Mouse (Mus musculus) heart, postnatal 0 days (tissue): ENCODE results near the gene Clta. TPM values are rescaled to one million over a fixed set of nuclear protein-coding genes. Genes with fewer than 3 reads are reported as not detected.

Source experiments
- ATAC-seq: fragments of 200-750 bp; cut with Nextera tagmentation; 2 replicates; pipeline ENCODE4 v1.8.0; 2017; ENCODE audit warnings: low read depth, moderate number of reproducible peaks, moderate library complexity; ENCODE audit not compliant: insufficient read depth
- DNase-seq: peaks from one replicate; pipeline ENCODE4 v3.0.0-alpha.2; 2016; ENCODE audit warnings: low spot score
- H3K27ac ChIP-seq: fragments of 300-500 bp; sonication (generic); 2 replicates; pipeline ENCODE4 v1.5.1; 2014; ENCODE audit warnings: low read depth, mild to moderate bottlenecking
- H3K27me3 ChIP-seq: fragments of 300-500 bp; sonication (generic); 2 replicates; pipeline ENCODE4 v1.6.1; 2014; ENCODE audit warnings: low read length, mixed read lengths; ENCODE audit not compliant: control insufficient read depth, insufficient read depth
- H3K36me3 ChIP-seq: fragments of 300-500 bp; sonication (generic); replicated peaks from 2 replicates; pipeline ENCODE4 v1.6.1; 2014; ENCODE audit warnings: low read length, mixed read lengths; ENCODE audit not compliant: control insufficient read depth, insufficient read depth
- H3K4me1 ChIP-seq: fragments of 300-500 bp; sonication (generic); 2 replicates; pipeline ENCODE4 v1.6.1; 2014; ENCODE audit warnings: antibody characterized with exemption; ENCODE audit not compliant: control insufficient read depth, insufficient read depth
- H3K4me2 ChIP-seq: fragments of 300-500 bp; sonication (generic); 2 replicates; pipeline ENCODE4 v1.6.1; 2014; ENCODE audit warnings: low read depth, mild to moderate bottlenecking, low read length, moderate library complexity
- H3K4me3 ChIP-seq: fragments of 300-500 bp; sonication (generic); 2 replicates; pipeline ENCODE4 v1.5.1; 2014; ENCODE audit warnings: low read depth, low read length
- H3K9ac ChIP-seq: fragments of 300-500 bp; sonication (generic); replicated peaks from 2 replicates; pipeline ENCODE4 v1.6.1; 2014; ENCODE audit warnings: low read depth, low read length, mixed read lengths
- H3K9me3 ChIP-seq: fragments of 300-500 bp; sonication (generic); replicated peaks from 2 replicates; pipeline ENCODE4 v1.6.1; 2016; ENCODE audit warnings: low read length; ENCODE audit not compliant: control insufficient read depth
- CTCF ChIP-seq: IDR thresholded peaks from 2 replicates; pipeline ENCODE4 v1.5.1; 2016; ENCODE audit warnings: antibody characterized with exemption, control low read depth, low read depth
- EP300 ChIP-seq: IDR thresholded peaks from 2 replicates; pipeline ENCODE4 v1.6.1; 2016; ENCODE audit warnings: antibody characterized with exemption, low read depth
- WGBS: fragments of 180-500 bp; shearing (Covaris S2); extraction: QIAGEN DNeasy Blood & Tissue Kit; methylation state at CpG from one replicate; pipeline ENCODE4 v1.1.7; 2014; 5-methylcytosine and 5-hydroxymethylcytosine counted together
- polyA plus RNA-seq: library from polyadenylated mRNA; unstranded; fragments of >200 nt; fragmentation: Nextera tagmentation; extraction: Ambion mirVana; gene quantifications from 2 replicates; pipeline ENCODE4 v1.2.1, GENCODE M21; 2015
- total RNA-seq: library from RNA; depleted of rRNA; stranded (reverse); fragments of >200 nt; gene quantifications from 2 replicates; pipeline ENCODE4 v1.2.3, GENCODE M21; 2014; ENCODE audit warnings: low replicate concordance

Clta gene
- total and polyA plus RNA-seq, 2 experiments from 2014 or later, result 106 to 168 TPM

DNA sequence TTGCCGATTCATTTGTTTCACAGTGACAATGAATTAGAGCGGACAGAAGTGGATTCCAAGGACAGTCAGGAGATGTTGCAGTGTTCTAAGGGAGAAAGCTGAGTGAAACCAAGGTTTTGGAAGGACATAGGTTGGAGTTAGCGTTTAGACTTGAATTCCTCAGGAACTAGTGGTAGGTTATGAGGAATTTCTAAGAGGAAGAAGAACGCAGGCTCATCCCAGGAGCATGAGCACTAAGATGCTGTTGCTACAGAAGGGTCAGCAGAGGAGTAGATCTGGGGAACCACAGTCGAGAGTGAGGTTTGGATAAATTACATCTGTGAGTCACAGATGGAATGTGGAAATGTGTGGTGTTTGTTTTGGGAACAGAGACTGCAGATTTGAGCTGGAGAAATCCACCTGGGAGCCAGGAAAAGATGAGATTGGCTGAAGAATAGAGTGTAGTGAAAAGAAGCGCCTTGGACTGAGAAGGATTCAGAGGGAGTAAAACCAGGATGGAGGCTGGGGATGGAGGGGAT is 28.0 kb upstream of the Clta start:
- TF ChIP-seq EP300 (no peak), CTCF (no peak)
- DNase-seq, result no peak
- H3K4me3 ChIP-seq, result no peak overlapping the region

DNA sequence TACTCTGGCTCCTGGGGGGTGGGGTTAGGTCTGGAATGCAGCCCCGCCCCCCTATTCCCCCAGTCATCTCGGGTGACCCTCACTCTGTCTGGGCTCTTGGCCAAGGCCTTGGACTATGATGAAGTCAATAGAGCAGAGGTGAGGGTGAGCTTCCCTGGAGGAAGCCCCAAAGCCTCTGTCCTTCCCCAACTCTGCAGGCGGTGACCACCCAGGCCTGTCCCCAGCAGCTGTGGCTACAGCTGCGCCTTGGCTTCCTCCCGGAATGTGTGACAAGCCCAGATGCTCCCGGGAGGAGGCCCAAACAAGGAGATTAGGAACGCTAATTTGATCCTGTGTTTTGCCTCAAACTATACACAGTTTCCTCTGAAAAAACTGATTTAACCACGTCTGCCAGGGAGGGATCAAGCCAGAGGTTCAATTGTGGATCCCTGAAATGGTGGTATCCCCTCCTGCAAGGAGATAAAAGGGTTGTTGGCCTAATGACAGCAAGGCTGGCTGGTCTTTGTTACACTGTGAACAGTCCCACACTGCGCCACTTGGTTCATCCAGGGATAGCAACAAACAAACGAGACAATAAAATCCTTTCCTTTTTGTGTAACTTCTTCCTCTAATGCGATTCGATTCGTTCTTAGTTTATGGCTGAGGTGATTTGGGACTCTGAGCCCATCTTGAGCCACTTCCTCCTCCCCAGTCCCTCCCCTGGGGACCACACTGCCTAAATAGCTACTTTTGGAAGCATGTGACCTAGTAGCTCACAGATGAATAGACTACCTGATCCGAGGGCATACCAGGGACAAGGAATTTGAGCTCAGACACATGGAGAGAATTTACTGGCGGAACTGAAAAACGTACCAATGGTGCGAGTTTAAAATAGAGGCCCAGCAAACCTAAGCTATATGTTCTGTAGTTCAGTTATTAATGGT is 25.5 kb upstream of the Clta start:
- Histone ChIP-seq H3K9me3 (no peaks in the 10 kb centered on the region), H3K36me3 (no peaks in the 10 kb centered on the region), H3K27ac (peak overlapping the region; percentile 17; the same call in 1 of the 2 replicates), H3K9ac (no peak overlapping the region), H3K4me1 (peaks cover 18% of the 10 kb centered on the region; the same call in 1 of the 2 replicates), H3K27me3 (0 out of 2 replicates have a peak, but pooled peaks cover under 1% of the 10 kb centered on the region), H3K4me2 (no peak overlapping the region), H3K4me3 (no peak overlapping the region)
- no peak for DNase-seq
- TF ChIP-seq EP300 (no peak), CTCF (no peak)
- peak; percentile 59 for ATAC-seq
- WGBS, result 35% methylated on average over 17 of the region's 17 CpGs

More for the DNA sequence above, 28.0 kb upstream of the Clta start:
- H3K9ac ChIP-seq, result no peak overlapping the region
- no peaks in the 10 kb centered on the region for H3K9me3 ChIP-seq
- ATAC-seq, result no peak
- no peaks in the 10 kb centered on the region for H3K27me3 ChIP-seq
- H3K4me2 ChIP-seq, result no peak overlapping the region
- no peaks in the 10 kb centered on the region for H3K36me3 ChIP-seq
- H3K27ac ChIP-seq, result no peak overlapping the region
- peaks cover 23% of the 10 kb centered on the region for H3K4me1 ChIP-seq
- WGBS, result 82% methylated on average over 6 of the region's 6 CpGs

DNA sequence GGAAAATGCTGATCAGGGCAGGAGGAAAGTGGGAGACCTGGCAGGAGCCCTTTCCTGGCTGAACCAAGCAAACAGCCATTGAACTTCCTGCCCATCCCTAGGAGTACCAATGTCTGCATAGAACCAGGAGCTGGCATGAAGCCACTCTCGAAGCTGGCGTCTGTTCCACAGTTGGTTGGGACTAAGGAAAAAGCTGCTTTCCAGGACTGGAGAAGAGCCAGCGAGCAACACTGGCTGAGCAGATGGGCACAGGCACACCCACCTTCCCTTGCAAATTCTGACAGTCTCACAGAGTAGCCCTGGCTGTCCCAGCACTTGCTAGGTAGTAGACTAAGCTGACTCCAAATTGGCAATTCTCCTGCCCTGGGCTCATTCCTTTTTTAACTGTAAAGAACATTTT is 24.5 kb upstream of the Clta start:
- no peak overlapping the region for H3K27ac ChIP-seq
- H3K4me2 ChIP-seq, result no peak overlapping the region
- H3K9ac ChIP-seq, result no peak overlapping the region
- TF ChIP-seq EP300 (no peak), CTCF (no peak)
- no peaks in the 10 kb centered on the region for H3K9me3 ChIP-seq
- ATAC-seq (no peak), DNase-seq (no peak)
- no peak overlapping the region for H3K4me3 ChIP-seq
- 0 out of 2 replicates have a peak, but pooled peaks cover 2% of the 10 kb centered on the region for H3K27me3 ChIP-seq
- peaks cover 18% of the 10 kb centered on the region; the same call in 1 of the 2 replicates for H3K4me1 ChIP-seq
- 47% methylated on average over 3 of the region's 3 CpGs for WGBS
- H3K36me3 ChIP-seq, result no peaks in the 10 kb centered on the region

DNA sequence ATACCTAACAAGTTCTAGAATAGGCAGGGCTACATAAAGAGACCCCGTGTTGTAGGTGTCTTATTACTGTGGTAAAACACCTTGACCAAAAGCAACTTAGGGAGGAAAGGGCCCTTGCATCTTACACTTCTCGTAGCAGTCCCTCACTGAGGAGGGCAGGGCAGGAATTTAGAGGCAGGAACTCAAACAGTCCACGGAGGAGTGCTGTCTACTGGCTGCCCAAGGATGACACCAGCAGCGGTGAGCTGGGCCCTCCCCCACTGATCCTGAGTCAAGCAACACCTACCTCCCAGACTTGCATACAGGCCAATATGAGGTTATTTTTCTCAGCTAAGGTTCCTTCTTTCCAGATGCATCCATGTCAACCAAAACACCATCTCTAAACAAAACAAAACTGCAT is 24.0 kb upstream of the Clta start:
- Histone ChIP-seq H3K9ac (no peak overlapping the region), H3K27ac (no peak overlapping the region), H3K4me1 (peaks cover 18% of the 10 kb centered on the region; the same call in 1 of the 2 replicates), H3K4me2 (no peak overlapping the region), H3K27me3 (0 out of 2 replicates have a peak, but pooled peaks cover 2% of the 10 kb centered on the region), H3K9me3 (no peaks in the 10 kb centered on the region), H3K4me3 (no peak overlapping the region), H3K36me3 (no peaks in the 10 kb centered on the region)
- ATAC-seq (no peak), DNase-seq (no peak)
- TF ChIP-seq CTCF (no peak), EP300 (no peak)
- WGBS, result 95% methylated on average over 4 of the region's 4 CpGs

DNA sequence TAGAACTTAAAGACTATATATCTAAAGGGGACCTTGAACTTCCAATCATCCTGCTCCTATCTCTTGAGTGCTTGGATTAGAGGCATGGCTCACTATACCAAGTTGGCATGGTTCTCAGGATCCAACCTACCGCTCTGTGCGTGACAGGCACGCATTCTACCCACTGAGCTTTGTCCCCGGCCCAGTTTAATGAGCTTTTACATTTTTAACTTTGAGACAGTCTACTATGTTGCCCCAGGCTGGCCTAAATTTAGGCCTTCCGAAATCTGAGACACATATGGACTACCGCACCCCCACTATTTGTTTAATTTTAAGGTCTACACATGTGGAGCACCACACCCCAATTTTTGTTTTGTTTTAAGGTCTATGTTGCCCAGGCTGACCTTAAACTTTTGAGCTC is 23.4 kb upstream of the Clta start:
- Histone ChIP-seq H3K9ac (no peak overlapping the region), H3K27ac (no peak overlapping the region), H3K27me3 (0 out of 2 replicates have a peak, but pooled peaks cover 2% of the 10 kb centered on the region), H3K4me1 (peaks cover 18% of the 10 kb centered on the region; the same call in 1 of the 2 replicates), H3K4me3 (no peak overlapping the region), H3K9me3 (no peaks in the 10 kb centered on the region), H3K36me3 (no peaks in the 10 kb centered on the region), H3K4me2 (no peak overlapping the region)
- TF ChIP-seq CTCF (no peak), EP300 (no peak)
- no peak for DNase-seq
- WGBS, result 97% methylated on average over 6 of the region's 6 CpGs
- ATAC-seq, result no peak
